ENCODE assay signal across 9 mouse cellular contexts in the genomic region with DNA sequence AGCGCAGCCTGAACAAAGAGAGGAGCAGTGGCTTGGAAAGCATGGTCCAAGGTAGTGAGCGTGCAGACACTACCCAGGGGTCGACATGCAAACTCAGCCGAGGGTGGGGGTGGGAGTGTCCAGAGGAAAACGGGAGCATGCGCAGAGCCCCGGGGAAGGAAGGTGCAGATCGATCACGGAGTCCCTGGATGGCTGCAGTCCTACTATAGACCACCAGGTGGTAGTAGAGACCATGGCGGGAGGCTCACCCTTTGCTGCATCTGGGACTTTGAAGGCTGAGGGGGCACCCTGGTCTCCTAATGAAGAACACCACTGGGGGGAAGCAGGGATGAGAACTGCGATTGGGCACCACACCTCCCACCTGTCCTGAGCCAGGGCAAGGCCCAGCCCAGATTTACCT. TPM values are rescaled to one million over a fixed set of nuclear protein-coding genes. Genes with fewer than 3 reads are reported as not detected.
A peak's percentile ranks its signal among the peaks of the same experiment; 100 is the strongest.
DNase-seq lines count a peak whose midpoint lies in the region; ATAC-seq and TF ChIP-seq lines count a peak whose summit lies in the region.
"Had no signal": no experiment of that assay in that cellular context is flagged by ENCODE, and none has a peak within 500 bp of the region (broad histone marks: within the 10 kb centered on the region; RNA-seq: fewer than 3 reads in every experiment).

No protein-coding gene starts in this region.

- peak; percentile 95 to 99 (median 97) for TF ChIP-seq CTCF in MEL (IDR thresholded peaks at IDR 0.05 in 2 of 3, conservative IDR thresholded peaks at IDR 0.05 in 1 of 3; ENCODE audit: control insufficient read depth in 1 of 3, insufficient read depth in 1 of 3, low read depth in 2 of 3, low read length in 3 of 3, poor library complexity in 1 of 3, severe bottlenecking in 1 of 3)

- no peaks in the 10 kb centered on the region for H3K27me3 ChIP-seq in MEL (ENCODE audit: control insufficient read depth in 1 of 2, insufficient read depth in 2 of 2, low read length in 2 of 2)

- no peak overlapping the region for H3K27ac ChIP-seq in MEL (ENCODE audit: control insufficient read depth, low read depth, low read length)
- H3K27ac ChIP-seq: macrophage had no signal

- TF ChIP-seq RAD21 in MEL (IDR thresholded peaks at IDR 0.05; ENCODE audit: low read depth, low read length): peak; percentile 95

- H3K4me1 ChIP-seq in MEL (ENCODE audit: control insufficient read depth in 1 of 2, insufficient read depth in 2 of 2, low read length in 2 of 2): peaks cover 4 to 11% of the 10 kb centered on the region in 2 experiments

- intact Hi-C loops in heart, postnatal 14 days (cut with DNase I): loop anchor here (1.0 to 2.0 kb wide), 2 partner anchors 14 to 348 kb away; no protein-coding TSS in a partner anchor

- H3K79me2 ChIP-seq in MEL (ENCODE audit: control insufficient read depth, insufficient read depth, low read length, poor library complexity): no peaks in the 10 kb centered on the region; the same call in 1 of the 2 replicates

- H3K4me3 ChIP-seq in MEL (ENCODE audit: control insufficient read depth in 1 of 2, insufficient read depth in 1 of 2, low read depth in 2 of 2, low read length in 2 of 2): no peak overlapping the region

- peak; percentile 79 for DNase-seq in MEL (ENCODE audit: low read depth, low spot score)
- DNase-seq in c-Kit-positive CD71-negative TER-119-negative erythroid progenitor cells, embryonic 14.5 days (ENCODE audit: low read depth): peak; percentile 67
- peak; percentile 74 to 88 for DNase-seq in heart, postnatal 14 days
- DNase-seq in layer of hippocampus, postnatal 14 days (ENCODE audit: low spot score in 2 of 2): peak; percentile 81 to 83
- DNase-seq in lung, postnatal 25 days (ENCODE audit: low spot score): peak; percentile 77
- peak; percentile 73 for DNase-seq in retina, postnatal 7 days (ENCODE audit: low read depth, low spot score)
- peak; percentile 60 to 64 for DNase-seq in urinary bladder, postnatal 36 days (ENCODE audit: low spot score in 2 of 2)

- peaks cover 0 to 8% of the 10 kb centered on the region in 2 experiments; a peak in 2 of 4 replicates for H3K36me3 ChIP-seq in MEL (ENCODE audit: control insufficient read depth in 1 of 2, insufficient read depth in 2 of 2, low read length in 2 of 2)

- peak; percentile 70 for ATAC-seq in erythroid progenitor cell, adult 5-6 weeks (replicated peaks; ENCODE audit: low FRiP score, poor library complexity, severe bottlenecking)

- TF ChIP-seq POLR2A in MEL (IDR thresholded peaks at IDR 0.05; ENCODE audit: control insufficient read depth in 1 of 2, insufficient read depth in 1 of 2, low read depth in 1 of 2, low read length in 2 of 2, poor library complexity in 1 of 2): no peak

- H3K9ac ChIP-seq in MEL (ENCODE audit: control insufficient read depth, low read depth, low read length, poor library complexity, severe bottlenecking): no peak overlapping the region

- no peak for TF ChIP-seq EP300 in MEL (IDR thresholded peaks at IDR 0.05; ENCODE audit: low read depth in 1 of 2, low read length in 2 of 2)

- H3K9me3 ChIP-seq in MEL (replicated peaks; ENCODE audit: insufficient read depth, low read length): no peaks in the 10 kb centered on the region

TF ChIP-seq in MEL, 35 proteins besides CTCF, POLR2A, EP300 and RAD21 (continues in another document):
- TF ChIP-seq ZNF384 (IDR thresholded peaks at IDR 0.05; ENCODE audit: low read depth, low read length) (no peak), NELFE (IDR thresholded peaks at IDR 0.05; ENCODE audit: low read depth, low read length) (no peak), ZC3H11A (IDR thresholded peaks at IDR 0.05; ENCODE audit: low read depth, low read length) (peak; percentile 92), MYB (IDR thresholded peaks at IDR 0.05; ENCODE audit: low read depth, low read length) (no peak), TBP (IDR thresholded peaks at IDR 0.05; ENCODE audit: low read depth, low read length) (no peak), RCOR1 (IDR thresholded peaks at IDR 0.05; ENCODE audit: low read depth, low read length) (no peak), UBTF (IDR thresholded peaks at IDR 0.05; ENCODE audit: borderline replicate concordance, insufficient read depth, low read depth, low read length) (no peak), MAZ (IDR thresholded peaks at IDR 0.05; ENCODE audit: low read depth, low read length) (peak; percentile 72; the same call in 1 of the 2 replicates), MAX (IDR thresholded peaks at IDR 0.05; ENCODE audit: low read length) (no peak), CHD1 (IDR thresholded peaks at IDR 0.05; ENCODE audit: low read depth, low read length) (no peak), JUND (IDR thresholded peaks at IDR 0.05; ENCODE audit: low read depth, low read length) (no peak), TAL1 (IDR thresholded peaks at IDR 0.05; ENCODE audit: low read length) (no peak), MXI1 (IDR thresholded peaks at IDR 0.05; ENCODE audit: low read depth, low read length) (no peak), MYC (IDR thresholded peaks at IDR 0.05; ENCODE audit: low read depth, low read length) (no peak), BHLHE40 (IDR thresholded peaks at IDR 0.05; ENCODE audit: borderline replicate concordance, low read depth, low read length) (peak; percentile 53; the same call in 1 of the 2 replicates), POLR2AphosphoS5 (IDR thresholded peaks at IDR 0.05; ENCODE audit: borderline replicate concordance, low read depth, low read length) (no peak), CHD2 (IDR thresholded peaks at IDR 0.05; ENCODE audit: low read length) (no peak), ZMIZ1 (IDR thresholded peaks at IDR 0.05; ENCODE audit: low read depth, low read length) (no peak), SIN3A (IDR thresholded peaks at IDR 0.05; ENCODE audit: low read length) (peak; percentile 56; the same call in 1 of the 2 replicates), TCF12 (IDR thresholded peaks at IDR 0.05; ENCODE audit: low read depth, low read length) (no peak), ETS1 (IDR thresholded peaks at IDR 0.05; ENCODE audit: low read depth, low read length) (no peak), NRF1 (IDR thresholded peaks at IDR 0.05; ENCODE audit: insufficient read depth, low read depth, low read length, poor library complexity, severe bottlenecking) (peak; percentile 75), GABPA (IDR thresholded peaks at IDR 0.05; ENCODE audit: low read depth, low read length) (no peak), HCFC1 (IDR thresholded peaks at IDR 0.05; ENCODE audit: low read depth, low read length) (0 out of 2 replicates have a peak, but pooled peaks have one; percentile 28), SMC3 (IDR thresholded peaks at IDR 0.05; ENCODE audit: low read depth, low read length) (peak; percentile 93), USF1 (IDR thresholded peaks at IDR 0.05; ENCODE audit: low read depth, low read length) (0 out of 2 replicates have a peak, but pooled peaks have one; percentile 13), USF2 (IDR thresholded peaks at IDR 0.05; ENCODE audit: borderline replicate concordance in 1 of 2, insufficient read depth in 1 of 2, low read depth in 1 of 2, low read length in 2 of 2) (no peak), POLR2AphosphoS2 (IDR thresholded peaks at IDR 0.05; ENCODE audit: low read length) (no peak)

RNA-seq across cellular contexts. Expression of a gene that starts 2.6 kb away (rescaled TPM):
- total RNA-seq in MEL (2012; rRNA removed): 1.4 and 1.9 TPM in 2 replicates
- 1 to 10 TPM in 1 of 2 experiments, not detected in 1; 4.5 TPM for polyA plus RNA-seq in MEL (2012; ENCODE audit: insufficient read depth in 1 of 2, insufficient read length in 2 of 2, low read depth in 1 of 2, low replicate concordance in 2 of 2, missing spikeins in 1 of 2)
- not detected in 2 replicates for total RNA-seq in erythroid progenitor cell, adult 5-6 weeks (2015; ENCODE audit: low replicate concordance)
- total RNA-seq in erythroid progenitor cell, adult 5-6 weeks (2017; ENCODE audit: low replicate concordance): not detected in 2 replicates
- total RNA-seq in heart, postnatal 14 days (2021): under 1 TPM; 0.49 to 0.74 TPM
- total RNA-seq in layer of hippocampus, postnatal 14 days (2021): 1 to 10 TPM; 1.0 to 1.8 TPM
- polyA plus RNA-seq: macrophage had no signal

RNA-seq across cellular contexts. Expression of a gene that starts 9.3 kb away (rescaled TPM):
- 15.3 and 16.9 TPM in 2 replicates for total RNA-seq in MEL (2012; rRNA removed)
- 10 to 100 TPM in 1 of 2 experiments, not detected in 1; 43.2 TPM for polyA plus RNA-seq in MEL (2012; ENCODE audit: insufficient read depth in 1 of 2, insufficient read length in 2 of 2, low read depth in 1 of 2, low replicate concordance in 2 of 2, missing spikeins in 1 of 2)
- 6.5 and 13.8 TPM in 2 replicates for total RNA-seq in erythroid progenitor cell, adult 5-6 weeks (2015; ENCODE audit: low replicate concordance)
- total RNA-seq in erythroid progenitor cell, adult 5-6 weeks (2017; ENCODE audit: low replicate concordance): 0.77 and 3.5 TPM in 2 replicates
- 10 to 100 TPM; 80.4 to 100.0 TPM for total RNA-seq in heart, postnatal 14 days (2021)
- total RNA-seq in layer of hippocampus, postnatal 14 days (2021): 100 to 1,000 TPM; 114 to 115 TPM

RNA-seq across cellular contexts. Expression of a gene that starts 17.7 kb away (rescaled TPM):
- total RNA-seq in MEL (2012; rRNA removed): 0.54 and 0.78 TPM in 2 replicates
- polyA plus RNA-seq in MEL (2012; ENCODE audit: insufficient read depth in 1 of 2, insufficient read length in 2 of 2, low read depth in 1 of 2, low replicate concordance in 2 of 2, missing spikeins in 1 of 2): 1 to 10 TPM in 1 of 2 experiments, not detected in 1; 1.2 TPM
- total RNA-seq in erythroid progenitor cell, adult 5-6 weeks (2015; ENCODE audit: low replicate concordance): not detected in 2 replicates
- not detected in 2 replicates for total RNA-seq in erythroid progenitor cell, adult 5-6 weeks (2017; ENCODE audit: low replicate concordance)
- total RNA-seq in heart, postnatal 14 days (2021): not detected
- total RNA-seq in layer of hippocampus, postnatal 14 days (2021): 10 to 100 TPM; 57.8 to 62.7 TPM
- polyA plus RNA-seq: macrophage had no signal

RNA-seq across cellular contexts. Expression of a gene that starts 21.3 kb away (rescaled TPM):
- total RNA-seq in MEL (2012; rRNA removed): not detected in 2 replicates
- under 1 TPM in 1 of 2 experiments, not detected in 1; 0.06 TPM for polyA plus RNA-seq in MEL (2012; ENCODE audit: insufficient read depth in 1 of 2, insufficient read length in 2 of 2, low read depth in 1 of 2, low replicate concordance in 2 of 2, missing spikeins in 1 of 2)
- total RNA-seq in erythroid progenitor cell, adult 5-6 weeks (2015; ENCODE audit: low replicate concordance): not detected in 2 replicates
- not detected in 2 replicates for total RNA-seq in erythroid progenitor cell, adult 5-6 weeks (2017; ENCODE audit: low replicate concordance)
- total RNA-seq in heart, postnatal 14 days (2021): not detected
- total RNA-seq in layer of hippocampus, postnatal 14 days (2021): under 1 TPM; 0.41 to 0.76 TPM
- polyA plus RNA-seq: macrophage had no signal

RNA-seq across cellular contexts. Expression of a gene that starts 24.6 kb away (rescaled TPM):
- total RNA-seq in MEL (2012; rRNA removed): 0.08 TPM in 1 of 2 replicates, not detected in the other
- polyA plus RNA-seq in MEL (2012; ENCODE audit: insufficient read depth in 1 of 2, insufficient read length in 2 of 2, low read depth in 1 of 2, low replicate concordance in 2 of 2, missing spikeins in 1 of 2): under 1 TPM in 1 of 2 experiments, not detected in 1; 0.29 TPM
- total RNA-seq in erythroid progenitor cell, adult 5-6 weeks (2015; ENCODE audit: low replicate concordance): not detected in 2 replicates
- total RNA-seq in erythroid progenitor cell, adult 5-6 weeks (2017; ENCODE audit: low replicate concordance): not detected in 2 replicates
- under 1 TPM; 0.22 to 0.48 TPM for total RNA-seq in heart, postnatal 14 days (2021)
- total RNA-seq in layer of hippocampus, postnatal 14 days (2021): under 1 TPM in 1 of 2 experiments, not detected in 1; 0.21 TPM
- polyA plus RNA-seq: macrophage had no signal

Comparison
In these comparisons a context has a peak if more than half of its experiments do, and no peak if none do; other contexts are left out.
1. RNA of a gene that starts 17.7 kb away (total RNA-seq): 57.8 to 62.7 TPM in layer of hippocampus, postnatal 14 days; 0.54 to 0.78 TPM in MEL, not detected in heart, postnatal 14 days and not detected in erythroid progenitor cell, adult 5-6 weeks; every median in the first group is over 10 times any median in the second.
2. Peak in every context shown above with its lines, with median percentiles within 50 percentile points of each other: DNase-seq.